Mouse (Mus musculus) brain, embryonic 14.5 days (tissue): ENCODE measurements around the gene Msh3. TPM values are rescaled to one million over a fixed set of nuclear protein-coding genes. Genes with fewer than 3 reads are reported as not detected.

Source experiments
- DNase-seq: peaks from one replicate; pipeline ENCODE4 v3.0.0-alpha.2; 2011; ENCODE audit warnings: low read depth
- CTCF ChIP-seq: fragments of 200-500 bp; IDR thresholded peaks from 2 replicates; pipeline ENCODE4 v1.5.1; 2012; ENCODE audit warnings: inconsistent platforms, mild to moderate bottlenecking, moderate library complexity, borderline replicate concordance; ENCODE audit not compliant: insufficient read depth, insufficient read length; ENCODE audit errors: extremely low read depth
- POLR2A ChIP-seq: fragments of 200-500 bp; IDR thresholded peaks from 2 replicates; pipeline ENCODE4 v1.6.1; 2012; ENCODE audit warnings: mild to moderate bottlenecking, inconsistent platforms, borderline replicate concordance; ENCODE audit not compliant: poor library complexity, insufficient read depth, insufficient read length, severe bottlenecking; ENCODE audit errors: extremely low read depth
- polyA plus RNA-seq: library from polyadenylated mRNA; depleted of rRNA; stranded (reverse); fragments of >200 nt; gene quantifications from 2 replicates; pipeline ENCODE4 v1.2.3, GENCODE M21; 2012

Gene Msh3
- polyA plus RNA-seq, 1 experiment, result 22.8 TPM

GRCm38 (mm10) chr13:92263566-92263965 lies 91.2 kb downstream of the Msh3 start:
- no peak for DNase-seq
- no peak for TF ChIP-seq POLR2A
- no peak for TF ChIP-seq CTCF

- DNase-seq, result no peak
- TF ChIP-seq POLR2A, result no peak
- TF ChIP-seq CTCF, result no peak
These were observed 93.5 kb downstream of the Msh3 start for GRCm38 (mm10) chr13:92261329-92261728.

- TF ChIP-seq POLR2A (no peak), CTCF (no peak)
- DNase-seq, result no peak
These were observed 99.3 kb downstream of the Msh3 start for GRCm38 (mm10) chr13:92255480-92255879.

GRCm38 (mm10) chr13:92253850-92254249 lies 101.0 kb downstream of the Msh3 start:
- no peak for DNase-seq
- TF ChIP-seq CTCF, result no peak
- TF ChIP-seq POLR2A, result no peak

GRCm38 (mm10) chr13:92252331-92252730 lies 102.5 kb downstream of the Msh3 start:
- TF ChIP-seq POLR2A (no peak), CTCF (no peak)
- no peak for DNase-seq

- no peak for DNase-seq
- TF ChIP-seq CTCF (no peak), POLR2A (no peak)
These were observed 107.2 kb downstream of the Msh3 start for GRCm38 (mm10) chr13:92247576-92247975.

GRCm38 (mm10) chr13:92246966-92247365 lies 107.8 kb downstream of the Msh3 start:
- DNase-seq, result no peak
- no peak for TF ChIP-seq CTCF

GRCm38 (mm10) chr13:92244731-92245130 lies 110.1 kb downstream of the Msh3 start:
- DNase-seq, result no peak
- TF ChIP-seq POLR2A (no peak), CTCF (no peak)

GRCm38 (mm10) chr13:92241426-92241825 lies 113.4 kb downstream of the Msh3 start:
- no peak for DNase-seq
- TF ChIP-seq POLR2A (no peak), CTCF (no peak)

- TF ChIP-seq CTCF (no peak), POLR2A (no peak)
- no peak for DNase-seq
These were observed 116.9 kb downstream of the Msh3 start for GRCm38 (mm10) chr13:92237887-92238286.

GRCm38 (mm10) chr13:92237016-92237415 lies 117.8 kb downstream of the Msh3 start:
- no peak for DNase-seq
- TF ChIP-seq CTCF (no peak), POLR2A (no peak)

GRCm38 (mm10) chr13:92232076-92232938 lies 122.5 kb downstream of the Msh3 start:
- no peak for TF ChIP-seq POLR2A
- no peak for TF ChIP-seq CTCF
- no peak for DNase-seq
